Mouse (Mus musculus) lung, adult 2 months (tissue): ENCODE measurements around the gene Stpg3. TPM values are rescaled to one million over a fixed set of nuclear protein-coding genes. Genes with fewer than 3 reads are reported as not detected.

Experiments used
- DNase-seq: peaks from one replicate; pipeline ENCODE4 v3.0.0; 2022
- H3K4me1 ChIP-seq: fragments of 200-500 bp; 2 replicates; pipeline ENCODE4 v1.6.1; 2011; ENCODE audit warnings: low read length; ENCODE audit not compliant: control insufficient read depth, insufficient read depth
- H3K4me3 ChIP-seq: fragments of 200-500 bp; replicated peaks from 2 replicates; pipeline ENCODE3; 2011; ENCODE audit warnings: low read depth, mild to moderate bottlenecking, control low read depth, low read length; ENCODE audit errors: extremely low read depth
- CTCF ChIP-seq: fragments of 200-500 bp; IDR thresholded peaks from 2 replicates; pipeline ENCODE4 v1.5.1; 2011; ENCODE audit warnings: mild to moderate bottlenecking, low read length, control low read depth; ENCODE audit not compliant: insufficient read depth
- POLR2A ChIP-seq: fragments of 200-500 bp; IDR thresholded peaks from 2 replicates; pipeline ENCODE4 v1.6.1; 2011; ENCODE audit warnings: low read depth, mild to moderate bottlenecking, control low read depth, low read length, borderline replicate concordance; ENCODE audit errors: extremely low read depth
- WGBS: fragments of 180-500 bp; shearing (Covaris S2); methylation state at CpG from one replicate; pipeline ENCODE4 v1.1.7; 2018; 5-methylcytosine and 5-hydroxymethylcytosine counted together
- polyA plus RNA-seq: library from polyadenylated mRNA; depleted of rRNA; stranded (reverse); fragments of >200 nt; gene quantifications from 2 replicates; pipeline ENCODE4 v1.2.3, GENCODE M21; 2012

Gene Stpg3
- polyA plus RNA-seq, 1 experiment = not detected

- no peak for DNase-seq
- H3K4me3 ChIP-seq = no peak overlapping the region
- H3K4me1 ChIP-seq = peaks cover 6% of the 10 kb centered on the region
- no peak for TF ChIP-seq POLR2A
- TF ChIP-seq CTCF = no peak
Measured at GRCm38 (mm10) chr2:25238106-25238505, 23.7 kb upstream of the Stpg3 start.

GRCm38 (mm10) chr2:25237522-25237921 lies 23.1 kb upstream of the Stpg3 start:
- 44% methylated on average over 4 of the region's 4 CpGs for WGBS
- TF ChIP-seq POLR2A = no peak
- TF ChIP-seq CTCF = no peak
- Histone ChIP-seq H3K4me1 (peaks cover 6% of the 10 kb centered on the region), H3K4me3 (no peak overlapping the region)
- peak; percentile 64 for DNase-seq

GRCm38 (mm10) chr2:25236614-25237013 lies 22.2 kb upstream of the Stpg3 start, which contains the start of gene Rnf224:
TSS of gene Rnf224 (minus strand) at chr2:25236787.
- H3K4me1 ChIP-seq = peaks cover 5% of the 10 kb centered on the region
- no peak within 1 kb of the TSS for H3K4me3 ChIP-seq
- no peak for TF ChIP-seq CTCF
- no peak for TF ChIP-seq POLR2A
- no peak for DNase-seq
- 30% methylated on average over 8 of the region's 8 CpGs for WGBS

- DNase-seq = no peak
- 0 out of 2 replicates have a peak, but pooled peaks cover 2% of the 10 kb centered on the region for H3K4me1 ChIP-seq
- TF ChIP-seq CTCF (no peak), POLR2A (no peak)
- 55% methylated on average over 5 of the region's 5 CpGs for WGBS
- H3K4me3 ChIP-seq = no peak overlapping the region
Measured at GRCm38 (mm10) chr2:25234551-25235220, 20.2 kb upstream of the Stpg3 start.

GRCm38 (mm10) chr2:25234050-25234449 lies 19.6 kb upstream of the Stpg3 start, which contains the start of gene Slc34a3:
TSS of gene Slc34a3 (minus strand) at chr2:25234364.
- WGBS = 70% methylated on average over 3 of the region's 3 CpGs
- Histone ChIP-seq H3K4me1 (peaks cover 2% of the 10 kb centered on the region; the same call in 1 of the 2 replicates), H3K4me3 (no peak within 1 kb of the TSS)
- TF ChIP-seq POLR2A (no peak), CTCF (no peak)
- no peak for DNase-seq

GRCm38 (mm10) chr2:25233421-25233820 lies 19.0 kb upstream of the Stpg3 start:
- H3K4me1 ChIP-seq = peaks cover 6% of the 10 kb centered on the region; the same call in 1 of the 2 replicates
- no peak for TF ChIP-seq POLR2A
- no peak for TF ChIP-seq CTCF
- H3K4me3 ChIP-seq = no peak overlapping the region
- no peak for DNase-seq
- WGBS = 56% methylated on average over 4 of the region's 4 CpGs

GRCm38 (mm10) chr2:25231038-25231437 lies 16.6 kb upstream of the Stpg3 start:
- TF ChIP-seq POLR2A (no peak), CTCF (no peak)
- 64% methylated on average over 12 of the region's 12 CpGs for WGBS
- no peak overlapping the region for H3K4me3 ChIP-seq
- peaks cover 10% of the 10 kb centered on the region for H3K4me1 ChIP-seq
- DNase-seq = no peak

- no peak for DNase-seq
- peaks cover 10% of the 10 kb centered on the region for H3K4me1 ChIP-seq
- H3K4me3 ChIP-seq = no peak overlapping the region
- TF ChIP-seq CTCF = no peak
- no peak for TF ChIP-seq POLR2A
- 84% methylated on average over 7 of the region's 7 CpGs for WGBS
Measured at GRCm38 (mm10) chr2:25230581-25230980, 16.1 kb upstream of the Stpg3 start.

- WGBS = 84% methylated on average over 5 of the region's 5 CpGs
Measured at GRCm38 (mm10) chr2:25229582-25229981, 15.1 kb upstream of the Stpg3 start.

GRCm38 (mm10) chr2:25228995-25229530 lies 14.6 kb upstream of the Stpg3 start:
- 67% methylated on average over 6 of the region's 6 CpGs for WGBS
- no peak overlapping the region for H3K4me3 ChIP-seq
- DNase-seq = no peak

More at GRCm38 (mm10) chr2:25229582-25229981, 15.1 kb upstream of the Stpg3 start:
- DNase-seq = no peak
- H3K4me1 ChIP-seq = peaks cover 12% of the 10 kb centered on the region
- TF ChIP-seq CTCF = no peak
- no peak for TF ChIP-seq POLR2A
- no peak overlapping the region for H3K4me3 ChIP-seq

More at GRCm38 (mm10) chr2:25228995-25229530, 14.6 kb upstream of the Stpg3 start:
- TF ChIP-seq POLR2A = no peak
- TF ChIP-seq CTCF = no peak
- H3K4me1 ChIP-seq = peaks cover 12% of the 10 kb centered on the region
